Mouse (Mus musculus): ENCODE results near the gene Gpr141.
"Not testable (repeated sequence)": the region's sequence is repeated elsewhere in the genome, so short reads cannot be mapped to it uniquely, and the experiment has no call there.

Gpr141 gene

GRCm38 (mm10) chr13:19824071-19824470, at the start of gene Gpr141:
Gene Gpr141, minus strand, starts transcription at chr13:19824257.
- no peak for DNase-seq (ENCODE audit: low spot score)

- no peak for DNase-seq (ENCODE audit: low spot score)
These were observed 40.2 kb upstream of the Gpr141 start for GRCm38 (mm10) chr13:19864241-19864640.

- DNase-seq (ENCODE audit: low spot score) = no peak
These were observed 30.7 kb upstream of the Gpr141 start for GRCm38 (mm10) chr13:19854629-19855333.

GRCm38 (mm10) chr13:19854049-19854448, 30.0 kb upstream of the Gpr141 start:
- DNase-seq (ENCODE audit: low spot score) = no peak

GRCm38 (mm10) chr13:19843448-19843847, 19.4 kb upstream of the Gpr141 start:
- DNase-seq (ENCODE audit: low spot score) = no peak

- DNase-seq (ENCODE audit: low spot score) = no peak
These were observed 18.6 kb upstream of the Gpr141 start for GRCm38 (mm10) chr13:19842707-19843106.

- DNase-seq (ENCODE audit: low spot score) = no peak
These were observed 17.6 kb upstream of the Gpr141 start for GRCm38 (mm10) chr13:19841615-19842014.

GRCm38 (mm10) chr13:19840206-19840605, 16.1 kb upstream of the Gpr141 start:
- no peak for DNase-seq (ENCODE audit: low spot score)

- no peak for DNase-seq (ENCODE audit: low spot score)
These were observed 6.5 kb upstream of the Gpr141 start for GRCm38 (mm10) chr13:19830560-19830959.

GRCm38 (mm10) chr13:19828095-19828494, 4.0 kb upstream of the Gpr141 start:
- DNase-seq (ENCODE audit: low spot score) = no peak

- no peak for DNase-seq (ENCODE audit: low spot score)
These were observed 2.4 kb downstream of the Gpr141 start for GRCm38 (mm10) chr13:19821639-19822038.

- DNase-seq (ENCODE audit: low spot score) = no peak
These were observed 4.1 kb downstream of the Gpr141 start for GRCm38 (mm10) chr13:19819926-19820325.

GRCm38 (mm10) chr13:19819243-19819642, 4.8 kb downstream of the Gpr141 start:
- no peak for DNase-seq (ENCODE audit: low spot score)

GRCm38 (mm10) chr13:19794942-19795341, 29.1 kb downstream of the Gpr141 start:
- DNase-seq (ENCODE audit: low spot score) = no peak

- no peak for DNase-seq (ENCODE audit: low spot score)
These were observed 29.6 kb downstream of the Gpr141 start for GRCm38 (mm10) chr13:19794486-19794885.

GRCm38 (mm10) chr13:19793761-19794160, 30.3 kb downstream of the Gpr141 start:
- no peak for DNase-seq (ENCODE audit: low spot score)

GRCm38 (mm10) chr13:19787946-19788345, 36.1 kb downstream of the Gpr141 start:
- not testable (repeated sequence) for DNase-seq (ENCODE audit: low spot score)

GRCm38 (mm10) chr13:19770163-19770562, 53.9 kb downstream of the Gpr141 start:
- no peak for DNase-seq (ENCODE audit: low spot score)

GRCm38 (mm10) chr13:19767202-19767601, 56.9 kb downstream of the Gpr141 start:
- no peak for DNase-seq (ENCODE audit: low spot score)

- no peak for DNase-seq (ENCODE audit: low spot score)
These were observed 59.8 kb downstream of the Gpr141 start for GRCm38 (mm10) chr13:19764276-19764675.

GRCm38 (mm10) chr13:19763211-19763610, 60.8 kb downstream of the Gpr141 start:
- DNase-seq (ENCODE audit: low spot score) = no peak

GRCm38 (mm10) chr13:19745741-19746140, 78.3 kb downstream of the Gpr141 start:
- no peak for DNase-seq (ENCODE audit: low spot score)

GRCm38 (mm10) chr13:19744536-19744935, 79.5 kb downstream of the Gpr141 start:
- no peak for DNase-seq (ENCODE audit: low spot score)

GRCm38 (mm10) chr13:19734597-19734996, 89.5 kb downstream of the Gpr141 start:
- DNase-seq (ENCODE audit: low spot score) = no peak
